Mouse (Mus musculus) neutrophil, adult 83 days (primary cell): Measurements from ENCODE around the gene Mtfp1. TPM values are rescaled to one million over a fixed set of nuclear protein-coding genes. Genes with fewer than 3 reads are reported as not detected.

Experiments
- total RNA-seq, 2 experiments: library from RNA; stranded (reverse); gene quantifications; one replicate each; pipeline ENCODE4 v1.2.4; 2023

Mtfp1 gene
- total RNA-seq, result 1 to 10 TPM; 3.1 to 3.2 TPM

GRCm38 (mm10) chr11:4095171-4096053, at the start of gene Mtfp1:
Gene Mtfp1 (minus strand): TSS chr11:4095445.

GRCm38 (mm10) chr11:4134986-4135935, 40.0 kb upstream of the Mtfp1 start, which contains the start of gene Rnf215:
Gene Rnf215 (plus strand): TSS chr11:4135202.

GRCm38 (mm10) chr11:4122742-4123579, 27.7 kb upstream of the Mtfp1 start, which contains the start of gene Sec14l2:
Gene Sec14l2 (minus strand): TSS chr11:4123415.

GRCm38 (mm10) chr11:4064627-4065122, 30.6 kb downstream of the Mtfp1 start, which contains the start of gene Sec14l3:
Gene Sec14l3 (plus strand): TSS chr11:4064841.

Other genes starting within 250 kb of the Mtfp1 start
- not detected for gene Osbp2, start 231.5 kb downstream of the Mtfp1 start, total RNA-seq
- 1 to 10 TPM in 1 of 2 experiments, under 1 TPM in 1; 0.66 to 1.6 TPM for gene 4921536K21Rik, start 200.3 kb downstream of the Mtfp1 start, total RNA-seq
- gene Dusp18, start 200.2 kb downstream of the Mtfp1 start, total RNA-seq, result 1 to 10 TPM; 5.6 to 7.6 TPM
- 1 to 10 TPM; 9.2 to 9.6 TPM for gene Slc35e4, start 180.8 kb downstream of the Mtfp1 start, total RNA-seq
- gene Tcn2, start 163.3 kb downstream of the Mtfp1 start, total RNA-seq, result 100 to 1,000 TPM; 162 to 166 TPM
- 10 to 100 TPM; 23.0 to 32.5 TPM for gene Pes1, start 131.5 kb downstream of the Mtfp1 start, total RNA-seq
- gene 4930556J24Rik, start 118.7 kb downstream of the Mtfp1 start, total RNA-seq, result not detected
- under 1 TPM in 1 of 2 experiments, not detected in 1; 0.18 TPM for gene Gal3st1, start 111.8 kb downstream of the Mtfp1 start, total RNA-seq
- not detected for gene Sec14l4, start 64.0 kb downstream of the Mtfp1 start, total RNA-seq
- gene Sec14l3, start 30.6 kb downstream of the Mtfp1 start, total RNA-seq, result not detected
- gene Sec14l2, start 28.0 kb upstream of the Mtfp1 start, total RNA-seq, result 10 to 100 TPM in 1 of 2 experiments, 1 to 10 TPM in 1; 6.1 to 12.8 TPM
- 10 to 100 TPM in 1 of 2 experiments, 1 to 10 TPM in 1; 9.8 to 12.9 TPM for gene Rnf215, start 39.8 kb upstream of the Mtfp1 start, total RNA-seq
- gene Ccdc157, start 64.8 kb upstream of the Mtfp1 start, total RNA-seq, result 1 to 10 TPM; 2.3 to 3.0 TPM
- gene Sf3a1, start 64.9 kb upstream of the Mtfp1 start, total RNA-seq, result 10 to 100 TPM; 35.8 to 44.4 TPM
- gene Tbc1d10a, start 91.3 kb upstream of the Mtfp1 start, total RNA-seq, result 10 to 100 TPM; 12.7 to 15.3 TPM
- 1 to 10 TPM; 4.4 to 5.2 TPM for gene Castor1, start 122.8 kb upstream of the Mtfp1 start, total RNA-seq
- gene Osm, start 141.0 kb upstream of the Mtfp1 start, total RNA-seq, result 100 to 1,000 TPM; 281 to 323 TPM
- gene Lif, start 162.1 kb upstream of the Mtfp1 start, total RNA-seq, result 1 to 10 TPM; 1.9 to 3.0 TPM